Mouse (Mus musculus) CH12.LX (cell line): ENCODE measurements around the gene Tmem186.

Source experiments
- BHLHE40 ChIP-seq: IDR thresholded peaks from 2 replicates; pipeline ENCODE4 v1.6.1; 2011; ENCODE audit warnings: mild to moderate bottlenecking, low read depth, low read length, improper control_type of control experiment
- CTCF ChIP-seq, 2 experiments: IDR thresholded peaks in 1 of 2; conservative IDR thresholded peaks in 1 of 2; 2 replicates each; pipeline ENCODE4 v1.5.1; 2011 to 2012; ENCODE audit warnings: low read depth in 2 of 2, low read length in 2 of 2, improper control_type of control experiment in 1 of 2, inconsistent platforms in 1 of 2, mild to moderate bottlenecking in 1 of 2, moderate library complexity in 1 of 2
- E2F4 ChIP-seq: IDR thresholded peaks from 2 replicates; pipeline ENCODE4 v1.6.1; 2011; ENCODE audit warnings: low read depth, low read length, improper control_type of control experiment; ENCODE audit not compliant: insufficient replicate concordance
- MAX ChIP-seq: IDR thresholded peaks from 2 replicates; pipeline ENCODE4 v1.6.1; 2011; ENCODE audit warnings: low read length, improper control_type of control experiment
- MAZ ChIP-seq: IDR thresholded peaks from 2 replicates; pipeline ENCODE4 v1.6.1; 2012; ENCODE audit warnings: low read depth, mild to moderate bottlenecking, inconsistent platforms, low read length, improper control_type of control experiment, moderate library complexity
- NELFE ChIP-seq: IDR thresholded peaks from 2 replicates; pipeline ENCODE4 v1.6.1; 2011; ENCODE audit warnings: low read depth, low read length, improper control_type of control experiment
- POLR2A ChIP-seq: IDR thresholded peaks from 2 replicates; pipeline ENCODE4 v1.6.1; 2011; ENCODE audit warnings: low read depth, mild to moderate bottlenecking, improper control_type of control experiment, low read length
- RAD21 ChIP-seq: IDR thresholded peaks from 2 replicates; pipeline ENCODE4 v1.6.1; 2011; ENCODE audit warnings: low read depth, mild to moderate bottlenecking, low read length, improper control_type of control experiment, moderate library complexity
- RCOR1 ChIP-seq: conservative IDR thresholded peaks from 2 replicates; pipeline ENCODE4 v1.6.1; 2012; ENCODE audit warnings: low read depth, mild to moderate bottlenecking, inconsistent platforms, low read length, improper control_type of control experiment
- USF1 ChIP-seq: IDR thresholded peaks from 2 replicates; pipeline ENCODE4 v1.6.1; 2014; ENCODE audit warnings: low read depth, mild to moderate bottlenecking, inconsistent platforms, low read length, improper control_type of control experiment
- ZC3H11A ChIP-seq: IDR thresholded peaks from 2 replicates; pipeline ENCODE4 v1.6.1; 2012; ENCODE audit warnings: low read depth, mild to moderate bottlenecking, inconsistent platforms, low read length, improper control_type of control experiment
- ZMIZ1 ChIP-seq: IDR thresholded peaks from 2 replicates; pipeline ENCODE4 v1.6.1; 2012; ENCODE audit warnings: low read depth, mild to moderate bottlenecking, inconsistent platforms, low read length, improper control_type of control experiment

GRCm38 (mm10) chr16:8680470-8680869, 43.0 kb upstream of the Tmem186 start, which contains the start of gene Gm5767:
- no peak for TF ChIP-seq E2F4
- TF ChIP-seq MAX = no peak
- TF ChIP-seq CTCF (conservative IDR thresholded peaks at IDR 0.05 in 1 of 2, IDR thresholded peaks at IDR 0.05 in 1 of 2; ENCODE audit: low read depth in 2 of 2, low read length in 2 of 2) = no peak
- no peak for TF ChIP-seq RCOR1
- no peak for TF ChIP-seq MAZ
- TF ChIP-seq USF1 = no peak
- no peak for TF ChIP-seq POLR2A
- TF ChIP-seq BHLHE40 = no peak
- TF ChIP-seq NELFE = no peak
- TF ChIP-seq RAD21 = no peak
- no peak for TF ChIP-seq ZC3H11A
- no peak for TF ChIP-seq ZMIZ1
